Mouse (Mus musculus) intestine, postnatal 0 days (tissue): ENCODE data around the gene Pigo. TPM values are rescaled to one million over a fixed set of nuclear protein-coding genes. Genes with fewer than 3 reads are reported as not detected.

Experiments used
- ATAC-seq: fragments of 200-750 bp; cut with Nextera tagmentation; 2 replicates; pipeline ENCODE4 v1.8.0; 2017; ENCODE audit warnings: mild to moderate bottlenecking, moderate TSS enrichment, moderate library complexity
- H3K27ac ChIP-seq: fragments of 300-500 bp; sonication (generic); 2 replicates; pipeline ENCODE4 v1.5.1; 2014; ENCODE audit warnings: mild to moderate bottlenecking, low read depth, low read length, moderate library complexity
- H3K27me3 ChIP-seq: fragments of 300-500 bp; sonication (generic); replicated peaks from 2 replicates; pipeline ENCODE4 v1.6.1; 2014; ENCODE audit warnings: low read length, mixed read lengths; ENCODE audit not compliant: control insufficient read depth, insufficient read depth
- H3K36me3 ChIP-seq: fragments of 300-500 bp; sonication (generic); 2 replicates; pipeline ENCODE4 v1.6.1; 2014; ENCODE audit warnings: mild to moderate bottlenecking, moderate library complexity; ENCODE audit not compliant: control insufficient read depth, insufficient read depth
- H3K4me1 ChIP-seq: fragments of 300-500 bp; sonication (generic); replicated peaks from 2 replicates; pipeline ENCODE4 v1.6.1; 2014; ENCODE audit warnings: antibody characterized with exemption, low read length, mixed read lengths; ENCODE audit not compliant: control insufficient read depth, insufficient read depth
- H3K4me2 ChIP-seq: fragments of 300-500 bp; sonication (generic); replicated peaks from 2 replicates; pipeline ENCODE4 v1.6.1; 2014; ENCODE audit warnings: low read depth, mild to moderate bottlenecking, moderate library complexity
- H3K4me3 ChIP-seq: fragments of 300-500 bp; sonication (generic); 2 replicates; pipeline ENCODE4 v1.5.1; 2014; ENCODE audit warnings: low read depth, low read length
- H3K9ac ChIP-seq: fragments of 300-500 bp; sonication (generic); 2 replicates; pipeline ENCODE4 v1.6.1; 2014; ENCODE audit warnings: mild to moderate bottlenecking, low read depth, low read length
- H3K9me3 ChIP-seq: fragments of 300-500 bp; sonication (generic); 2 replicates; pipeline ENCODE4 v1.6.1; 2016; ENCODE audit warnings: mixed run types; ENCODE audit not compliant: control insufficient read depth
- CTCF ChIP-seq: sonication (generic); IDR thresholded peaks from 2 replicates; pipeline ENCODE4 v1.5.1; 2016; ENCODE audit warnings: low read depth, mild to moderate bottlenecking, control low read depth, antibody characterized with exemption, moderate library complexity
- WGBS: fragments of 180-500 bp; shearing (Covaris S2); extraction: QIAGEN DNeasy Blood & Tissue Kit; methylation state at CpG from one replicate; pipeline ENCODE4 v1.1.7; 2014; 5-methylcytosine and 5-hydroxymethylcytosine counted together
- polyA plus RNA-seq: library from polyadenylated mRNA; unstranded; fragments of >200 nt; fragmentation: Nextera tagmentation; extraction: Ambion mirVana; gene quantifications from 2 replicates; pipeline ENCODE4 v1.2.1, GENCODE M21; 2015

The Pigo gene
- 14.3 and 15.4 TPM in 2 replicates for polyA plus RNA-seq

GRCm38 (mm10) chr4:43025084-43025960 is at the start of gene Pigo:
TSS of gene Pigo (minus strand) at chr4:43025819.
- Histone ChIP-seq H3K27ac (peak within 1 kb of the TSS; percentile 90), H3K4me1 (0 out of 2 replicates have a peak, but pooled peaks cover 5% of the 10 kb centered on the region), H3K36me3 (peaks cover 45% of the 10 kb centered on the region), H3K9me3 (no peaks in the 10 kb centered on the region), H3K4me2 (peak within 1 kb of the TSS; percentile 68), H3K27me3 (no peaks in the 10 kb centered on the region), H3K4me3 (peak within 1 kb of the TSS; percentile 61), H3K9ac (peak within 1 kb of the TSS; percentile 41)
- peak; percentile 87 for TF ChIP-seq CTCF
- 6% methylated on average over 42 of the region's 42 CpGs for WGBS
- peak; percentile 94 for ATAC-seq

GRCm38 (mm10) chr4:43074923-43075322 is 49.3 kb upstream of the Pigo start:
- H3K9me3 ChIP-seq = no peaks in the 10 kb centered on the region
- 0 out of 2 replicates have a peak, but pooled peaks cover 4% of the 10 kb centered on the region for H3K4me1 ChIP-seq
- H3K4me3 ChIP-seq = no peak overlapping the region
- no peaks in the 10 kb centered on the region for H3K36me3 ChIP-seq
- H3K9ac ChIP-seq = no peak overlapping the region
- no peak for ATAC-seq
- no peaks in the 10 kb centered on the region for H3K27me3 ChIP-seq
- H3K4me2 ChIP-seq = no peak overlapping the region
- no peak overlapping the region for H3K27ac ChIP-seq
- no peak for TF ChIP-seq CTCF

GRCm38 (mm10) chr4:43065471-43065870 is 39.9 kb upstream of the Pigo start:
- no peak for TF ChIP-seq CTCF
- H3K9me3 ChIP-seq = no peaks in the 10 kb centered on the region
- H3K27ac ChIP-seq = no peak overlapping the region
- no peak overlapping the region for H3K4me3 ChIP-seq
- no peaks in the 10 kb centered on the region for H3K27me3 ChIP-seq
- WGBS = 96% methylated on average over 4 of the region's 4 CpGs
- H3K9ac ChIP-seq = no peak overlapping the region
- no peaks in the 10 kb centered on the region for H3K4me1 ChIP-seq
- H3K4me2 ChIP-seq = no peak overlapping the region
- H3K36me3 ChIP-seq = no peaks in the 10 kb centered on the region
- ATAC-seq = no peak

GRCm38 (mm10) chr4:43060286-43060685 is 34.7 kb upstream of the Pigo start:
- H3K36me3 ChIP-seq = no peaks in the 10 kb centered on the region
- ATAC-seq = no peak
- H3K4me2 ChIP-seq = no peak overlapping the region
- no peaks in the 10 kb centered on the region for H3K9me3 ChIP-seq
- H3K4me3 ChIP-seq = no peak overlapping the region
- WGBS = 74% methylated on average over 3 of the region's 3 CpGs
- H3K27ac ChIP-seq = no peak overlapping the region
- H3K9ac ChIP-seq = no peak overlapping the region
- no peak for TF ChIP-seq CTCF
- no peaks in the 10 kb centered on the region for H3K4me1 ChIP-seq
- no peaks in the 10 kb centered on the region for H3K27me3 ChIP-seq

- H3K36me3 ChIP-seq = no peaks in the 10 kb centered on the region
- no peaks in the 10 kb centered on the region for H3K4me1 ChIP-seq
- H3K9ac ChIP-seq = peak overlapping the region; percentile 73
- no peaks in the 10 kb centered on the region for H3K9me3 ChIP-seq
- peak overlapping the region; percentile 88 for H3K4me2 ChIP-seq
- H3K27me3 ChIP-seq = no peaks in the 10 kb centered on the region
- peak overlapping the region; percentile 76 for H3K4me3 ChIP-seq
- no peak for TF ChIP-seq CTCF
- no peak overlapping the region for H3K27ac ChIP-seq
- ATAC-seq = no peak
- WGBS = 44% methylated on average over 3 of the region's 3 CpGs
Measured at GRCm38 (mm10) chr4:43059697-43060096, 34.1 kb upstream of the Pigo start.

GRCm38 (mm10) chr4:43058753-43059654 is 33.4 kb upstream of the Pigo start, which contains the start of gene Unc13b:
TSS of gene Unc13b (plus strand) at chr4:43058953.
- H3K9ac ChIP-seq = peak within 1 kb of the TSS; percentile 73
- peak within 1 kb of the TSS; percentile 63; the same call in 1 of the 2 replicates for H3K27ac ChIP-seq
- no peaks in the 10 kb centered on the region for H3K4me1 ChIP-seq
- 1% methylated on average over 70 of the region's 90 CpGs for WGBS
- H3K27me3 ChIP-seq = no peaks in the 10 kb centered on the region
- peak within 1 kb of the TSS; percentile 88 for H3K4me2 ChIP-seq
- no peaks in the 10 kb centered on the region for H3K9me3 ChIP-seq
- ATAC-seq = peak; percentile 96
- TF ChIP-seq CTCF = no peak
- peak within 1 kb of the TSS; percentile 76 for H3K4me3 ChIP-seq
- no peaks in the 10 kb centered on the region for H3K36me3 ChIP-seq
